Mouse (Mus musculus) hindbrain, embryonic 13.5 days (tissue): Measurements from ENCODE around the gene Cracr2a. TPM values are rescaled to one million over a fixed set of nuclear protein-coding genes. Genes with fewer than 3 reads are reported as not detected.

Experiments
- ATAC-seq: fragments of 200-750 bp; cut with Nextera tagmentation; 2 replicates; pipeline ENCODE4 v1.8.0; 2017; ENCODE audit warnings: moderate TSS enrichment; ENCODE audit not compliant: low FRiP score
- H3K27ac ChIP-seq: fragments of 300-500 bp; sonication (generic); 2 replicates; pipeline ENCODE4 v1.5.1; 2015; ENCODE audit warnings: inconsistent platforms, mild to moderate bottlenecking, moderate library complexity
- H3K27me3 ChIP-seq: fragments of 300-500 bp; sonication (generic); 2 replicates; pipeline ENCODE4 v1.6.1; 2015; ENCODE audit warnings: mild to moderate bottlenecking, inconsistent platforms
- H3K36me3 ChIP-seq: fragments of 300-500 bp; sonication (generic); 2 replicates; pipeline ENCODE4 v1.6.1; 2015; ENCODE audit warnings: mild to moderate bottlenecking, inconsistent platforms
- H3K4me1 ChIP-seq: fragments of 300-500 bp; sonication (generic); replicated peaks from 2 replicates; pipeline ENCODE4 v1.6.1; 2015; ENCODE audit warnings: inconsistent platforms
- H3K4me2 ChIP-seq: fragments of 300-500 bp; sonication (generic); 2 replicates; pipeline ENCODE4 v1.6.1; 2015; ENCODE audit warnings: inconsistent platforms, mild to moderate bottlenecking, moderate library complexity
- H3K4me3 ChIP-seq: fragments of 300-500 bp; sonication (generic); 2 replicates; pipeline ENCODE4 v1.5.1; 2015; ENCODE audit warnings: mild to moderate bottlenecking, inconsistent platforms
- H3K9ac ChIP-seq: fragments of 300-500 bp; sonication (generic); 2 replicates; pipeline ENCODE4 v1.6.1; 2015; ENCODE audit warnings: mild to moderate bottlenecking, inconsistent platforms
- H3K9me3 ChIP-seq: fragments of 300-500 bp; sonication (generic); 2 replicates; pipeline ENCODE4 v1.6.1; 2016; ENCODE audit warnings: inconsistent platforms
- WGBS: fragments of 180-500 bp; shearing (Covaris S2); methylation state at CpG from one replicate; pipeline ENCODE4 v1.1.7; 2015; 5-methylcytosine and 5-hydroxymethylcytosine counted together
- polyA plus RNA-seq: library from polyadenylated mRNA; unstranded; fragments of >200 nt; fragmentation: Nextera tagmentation; extraction: Ambion mirVana; gene quantifications from 2 replicates; pipeline ENCODE4 v1.2.1, GENCODE M21; 2015

Cracr2a gene
- polyA plus RNA-seq, 1 experiment from 2014 or later = 0.77 TPM

GRCm38 (mm10) chr6:127683561-127683960 is 122.4 kb downstream of the Cracr2a start:
- Histone ChIP-seq H3K4me3 (no peak overlapping the region), H3K36me3 (no peaks in the 10 kb centered on the region), H3K27me3 (no peaks in the 10 kb centered on the region), H3K9me3 (no peaks in the 10 kb centered on the region), H3K4me1 (peaks cover 32% of the 10 kb centered on the region), H3K4me2 (no peak overlapping the region), H3K9ac (no peak overlapping the region), H3K27ac (peak overlapping the region; percentile 79)
- WGBS = 58% methylated on average over 8 of the region's 8 CpGs
- no peak for ATAC-seq

- Histone ChIP-seq H3K4me1 (peaks cover 30% of the 10 kb centered on the region), H3K9me3 (no peaks in the 10 kb centered on the region), H3K27ac (peak overlapping the region; percentile 76), H3K27me3 (no peaks in the 10 kb centered on the region), H3K36me3 (0 out of 2 replicates have a peak, but pooled peaks cover 3% of the 10 kb centered on the region), H3K4me3 (no peak overlapping the region), H3K9ac (no peak overlapping the region), H3K4me2 (no peak overlapping the region)
- peak; percentile 70 for ATAC-seq
- 25% methylated on average over 4 of the region's 4 CpGs for WGBS
These were observed 123.8 kb downstream of the Cracr2a start for GRCm38 (mm10) chr6:127684981-127685380.

GRCm38 (mm10) chr6:127687181-127687860 is 126.2 kb downstream of the Cracr2a start:
- Histone ChIP-seq H3K4me3 (no peak overlapping the region), H3K4me1 (peaks cover 30% of the 10 kb centered on the region), H3K36me3 (peaks cover 5% of the 10 kb centered on the region; the same call in 1 of the 2 replicates), H3K9ac (no peak overlapping the region), H3K27me3 (no peaks in the 10 kb centered on the region), H3K4me2 (no peak overlapping the region), H3K9me3 (no peaks in the 10 kb centered on the region), H3K27ac (no peak overlapping the region)
- WGBS = 92% methylated on average over 6 of the region's 6 CpGs
- no peak for ATAC-seq

- Histone ChIP-seq H3K27ac (no peak overlapping the region), H3K4me1 (no peaks in the 10 kb centered on the region), H3K27me3 (no peaks in the 10 kb centered on the region), H3K9me3 (no peaks in the 10 kb centered on the region), H3K36me3 (peaks cover 38% of the 10 kb centered on the region), H3K4me3 (no peak overlapping the region), H3K9ac (no peak overlapping the region), H3K4me2 (no peak overlapping the region)
- WGBS = 72% methylated on average over 7 of the region's 7 CpGs
- no peak for ATAC-seq
These were observed 131.2 kb downstream of the Cracr2a start for GRCm38 (mm10) chr6:127692298-127692697.

GRCm38 (mm10) chr6:127693681-127694080 is 132.5 kb downstream of the Cracr2a start:
- no peaks in the 10 kb centered on the region for H3K27me3 ChIP-seq
- H3K4me2 ChIP-seq = no peak overlapping the region
- H3K9ac ChIP-seq = no peak overlapping the region
- peaks cover 47% of the 10 kb centered on the region for H3K36me3 ChIP-seq
- H3K27ac ChIP-seq = no peak overlapping the region
- no peak for ATAC-seq
- H3K4me3 ChIP-seq = no peak overlapping the region
- no peaks in the 10 kb centered on the region for H3K4me1 ChIP-seq
- 96% methylated on average over 7 of the region's 7 CpGs for WGBS
- no peaks in the 10 kb centered on the region for H3K9me3 ChIP-seq

GRCm38 (mm10) chr6:127701036-127701783 is 140.1 kb downstream of the Cracr2a start:
- H3K27ac ChIP-seq = peak overlapping the region; percentile 84

GRCm38 (mm10) chr6:127708218-127708628 is 147.1 kb downstream of the Cracr2a start:
- WGBS = 61% methylated on average over 1 of the region's 1 CpGs
- ATAC-seq = no peak
- 0 out of 2 replicates have a peak overlapping the region, but pooled peaks have one; percentile 13 for H3K27ac ChIP-seq

More at GRCm38 (mm10) chr6:127701036-127701783, 140.1 kb downstream of the Cracr2a start:
- WGBS = 4% methylated on average over 9 of the region's 11 CpGs
- H3K27me3 ChIP-seq = no peaks in the 10 kb centered on the region
- H3K36me3 ChIP-seq = peaks cover 25% of the 10 kb centered on the region
- no peaks in the 10 kb centered on the region for H3K9me3 ChIP-seq
- no peak overlapping the region for H3K4me2 ChIP-seq
- no peak overlapping the region for H3K4me3 ChIP-seq
- H3K4me1 ChIP-seq = peaks cover 42% of the 10 kb centered on the region
- 0 out of 2 replicates have a peak overlapping the region, but pooled peaks have one; percentile 39 for H3K9ac ChIP-seq
- peak; percentile 85 for ATAC-seq

GRCm38 (mm10) chr6:127714906-127715305 is 153.8 kb downstream of the Cracr2a start:
- Histone ChIP-seq H3K4me2 (no peak overlapping the region), H3K4me3 (no peak overlapping the region), H3K9ac (no peak overlapping the region), H3K36me3 (peaks cover 11% of the 10 kb centered on the region), H3K27me3 (no peaks in the 10 kb centered on the region), H3K9me3 (no peaks in the 10 kb centered on the region), H3K4me1 (peaks cover 33% of the 10 kb centered on the region), H3K27ac (no peak overlapping the region)
- ATAC-seq = no peak
- 50% methylated on average over 5 of the region's 5 CpGs for WGBS

More at GRCm38 (mm10) chr6:127708218-127708628, 147.1 kb downstream of the Cracr2a start:
- H3K27me3 ChIP-seq = no peaks in the 10 kb centered on the region
- no peak overlapping the region for H3K4me3 ChIP-seq
- no peaks in the 10 kb centered on the region for H3K9me3 ChIP-seq
- peaks cover 16% of the 10 kb centered on the region for H3K36me3 ChIP-seq
- no peak overlapping the region for H3K4me2 ChIP-seq
- H3K4me1 ChIP-seq = peaks cover 20% of the 10 kb centered on the region
- H3K9ac ChIP-seq = no peak overlapping the region

- ATAC-seq = no peak
These were observed 154.3 kb downstream of the Cracr2a start for GRCm38 (mm10) chr6:127715428-127715827.

GRCm38 (mm10) chr6:127717239-127718137 is 156.3 kb downstream of the Cracr2a start:
- ATAC-seq = peak; percentile 71
- H3K9me3 ChIP-seq = no peaks in the 10 kb centered on the region
- H3K9ac ChIP-seq = peak overlapping the region; percentile 2; the same call in 1 of the 2 replicates
- WGBS = 16% methylated on average over 21 of the region's 21 CpGs
- H3K4me2 ChIP-seq = peak overlapping the region; percentile 36
- no peak overlapping the region for H3K4me3 ChIP-seq
- H3K27me3 ChIP-seq = no peaks in the 10 kb centered on the region
- peaks cover 41% of the 10 kb centered on the region for H3K4me1 ChIP-seq
- H3K27ac ChIP-seq = peak overlapping the region; percentile 73
- H3K36me3 ChIP-seq = no peaks in the 10 kb centered on the region; the same call in 1 of the 2 replicates

More at GRCm38 (mm10) chr6:127715428-127715827, 154.3 kb downstream of the Cracr2a start:
- peaks cover 37% of the 10 kb centered on the region for H3K4me1 ChIP-seq
- H3K4me3 ChIP-seq = no peak overlapping the region
- 47% methylated on average over 5 of the region's 5 CpGs for WGBS
- H3K9me3 ChIP-seq = no peaks in the 10 kb centered on the region
- H3K9ac ChIP-seq = no peak overlapping the region
- no peak overlapping the region for H3K4me2 ChIP-seq
- no peak overlapping the region for H3K27ac ChIP-seq
- H3K27me3 ChIP-seq = no peaks in the 10 kb centered on the region
- H3K36me3 ChIP-seq = peaks cover 11% of the 10 kb centered on the region

GRCm38 (mm10) chr6:127719875-127720274 is 158.7 kb downstream of the Cracr2a start:
- H3K4me1 ChIP-seq = peaks cover 52% of the 10 kb centered on the region
- H3K27me3 ChIP-seq = no peaks in the 10 kb centered on the region
- peak overlapping the region; percentile 5; the same call in 1 of the 2 replicates for H3K27ac ChIP-seq
- peaks cover 6% of the 10 kb centered on the region; the same call in 1 of the 2 replicates for H3K36me3 ChIP-seq
- H3K4me2 ChIP-seq = no peak overlapping the region
- no peak overlapping the region for H3K9ac ChIP-seq
- H3K4me3 ChIP-seq = no peak overlapping the region
- 76% methylated on average over 14 of the region's 14 CpGs for WGBS
- no peak for ATAC-seq
- H3K9me3 ChIP-seq = no peaks in the 10 kb centered on the region
